17 mouse cellular contexts compared by ENCODE assay signal in genomic region chr5:136306254-136306653, GRCm38 (mm10).
"Had no signal": no experiment of that assay in that cellular context is flagged by ENCODE, and none has a peak within 500 bp of the region (broad histone marks: within the 10 kb centered on the region; RNA-seq: fewer than 3 reads in every experiment).

No protein-coding gene starts in this region.

- H3K4me1 ChIP-seq: kidney, embryonic 15.5 days; limb, embryonic 12.5 days; liver, embryonic 13.5 days; neural tube, embryonic 12.5 days had no signal

- H3K27ac ChIP-seq: kidney, embryonic 15.5 days; limb, embryonic 12.5 days; liver, embryonic 13.5 days; lung, embryonic 15.5 days; macrophage; midbrain, embryonic 12.5 days; neural tube, embryonic 12.5 days; stomach, postnatal 0 days had no signal

- H3K9me3 ChIP-seq: kidney, embryonic 15.5 days; limb, embryonic 12.5 days; liver, embryonic 13.5 days; lung, embryonic 15.5 days; megakaryocyte, embryonic 14.5 days; midbrain, embryonic 12.5 days; neural tube, embryonic 12.5 days had no signal

- DNase-seq: kidney, adult 2 months; kidney, postnatal 14 days; liver; liver, embryonic 13.5 days; liver, postnatal 0 days; lung, postnatal 14 days; thymus, adult 18-20 months; thymus, postnatal 14 days had no signal

- H3K4me2 ChIP-seq: kidney, embryonic 15.5 days; limb, embryonic 12.5 days; liver, embryonic 13.5 days; lung, embryonic 15.5 days; midbrain, embryonic 12.5 days; neural tube, embryonic 12.5 days had no signal

- H3K9ac ChIP-seq: kidney, embryonic 15.5 days; limb, embryonic 12.5 days; liver, embryonic 13.5 days; liver, postnatal 0 days; lung, embryonic 15.5 days; midbrain, embryonic 12.5 days; neural tube, embryonic 12.5 days had no signal

- H3K4me3 ChIP-seq: kidney, embryonic 15.5 days; limb, embryonic 12.5 days; liver, embryonic 13.5 days; lung, embryonic 15.5 days; megakaryocyte, embryonic 14.5 days; midbrain, embryonic 12.5 days; neural tube, embryonic 12.5 days had no signal

- ATAC-seq: intestine, embryonic 16.5 days; liver, postnatal 0 days had no signal

- H3K27me3 ChIP-seq: kidney, embryonic 15.5 days; limb, embryonic 12.5 days; liver, embryonic 13.5 days; lung, embryonic 15.5 days; megakaryocyte, embryonic 14.5 days; midbrain, embryonic 12.5 days; neural tube, embryonic 12.5 days had no signal
